Mouse (Mus musculus) embryonic facial prominence, embryonic 10.5 days (tissue): Measurements from ENCODE around the gene Zfp740. TPM values are rescaled to one million over a fixed set of nuclear protein-coding genes. Genes with fewer than 3 reads are reported as not detected.
"Not testable (repeated sequence)": the region's sequence is repeated elsewhere in the genome, so short reads cannot be mapped to it uniquely, and the experiment has no call there.

Source experiments
- DNase-seq: peaks from one replicate; pipeline ENCODE4 v3.0.0-alpha.2; 2017; ENCODE audit warnings: low spot score
- H3K27ac ChIP-seq: fragments of 300-500 bp; sonication (generic); replicated peaks from 2 replicates; pipeline ENCODE4 v1.5.1; 2016; ENCODE audit warnings: mild to moderate bottlenecking
- H3K27me3 ChIP-seq: fragments of 300-500 bp; sonication (generic); replicated peaks from 2 replicates; pipeline ENCODE4 v1.6.1; 2016; ENCODE audit warnings: low read depth, mild to moderate bottlenecking; ENCODE audit not compliant: poor library complexity, severe bottlenecking
- H3K36me3 ChIP-seq: fragments of 300-500 bp; sonication (generic); replicated peaks from 2 replicates; pipeline ENCODE4 v1.6.1; 2016; ENCODE audit warnings: mild to moderate bottlenecking, moderate library complexity
- H3K4me1 ChIP-seq: fragments of 300-500 bp; sonication (generic); 2 replicates; pipeline ENCODE4 v1.6.1; 2016
- H3K4me3 ChIP-seq: fragments of 300-500 bp; sonication (generic); 2 replicates; pipeline ENCODE4 v1.5.1; 2016; ENCODE audit warnings: mild to moderate bottlenecking, moderate library complexity
- H3K9me3 ChIP-seq: fragments of 300-500 bp; sonication (generic); 2 replicates; pipeline ENCODE4 v1.6.1; 2016; ENCODE audit warnings: mild to moderate bottlenecking
- WGBS: fragments of 180-500 bp; shearing (Covaris S2); methylation state at CpG from one replicate; pipeline ENCODE4 v1.1.7; 2016; 5-methylcytosine and 5-hydroxymethylcytosine counted together
- polyA plus RNA-seq: library from polyadenylated mRNA; unstranded; fragments of >200 nt; fragmentation: Nextera tagmentation; extraction: Ambion mirVana; gene quantifications from 2 replicates; pipeline ENCODE4 v1.2.1, GENCODE M21; 2016

Zfp740 gene
- polyA plus RNA-seq, 1 experiment from 2014 or later = 79.3 TPM

DNA sequence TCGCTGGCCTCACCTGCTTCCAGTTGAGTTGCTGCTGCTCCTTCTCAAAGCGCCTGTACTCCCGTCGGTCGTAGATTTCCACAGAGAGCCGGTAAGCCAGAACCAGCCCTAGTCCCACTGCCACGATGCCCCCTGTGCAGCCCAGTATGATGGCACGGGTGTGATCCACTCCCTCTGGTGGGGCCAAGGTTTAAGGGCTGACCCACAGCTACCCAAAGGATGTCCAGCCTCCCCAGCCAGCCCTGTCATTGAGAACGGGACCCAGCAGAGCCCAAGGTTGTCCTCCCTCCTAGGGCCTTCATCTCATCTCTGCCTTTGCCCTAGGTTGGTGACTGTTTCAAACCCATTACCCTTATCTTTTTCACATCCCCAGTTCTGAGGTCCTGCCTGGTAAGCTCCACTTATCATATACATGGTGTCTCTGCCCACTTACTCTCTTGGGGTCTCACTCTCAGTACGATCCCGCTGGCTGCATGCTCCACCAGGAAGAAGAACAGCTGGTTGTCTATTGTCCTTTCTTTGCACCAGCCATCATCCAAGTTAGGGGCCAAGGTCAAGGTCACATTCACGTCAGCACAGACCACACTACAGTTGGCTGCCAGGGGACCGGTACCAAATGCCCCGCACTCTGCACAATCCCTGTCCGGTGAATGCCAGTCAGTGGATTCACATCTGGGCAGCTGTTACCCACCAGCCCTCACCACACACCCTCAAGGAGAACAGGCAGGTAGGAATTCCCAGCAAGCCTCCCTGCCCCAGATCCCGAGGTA, 13.6 kb downstream of the Zfp740 start:
- DNase-seq = no peak
- Histone ChIP-seq H3K27me3 (no peaks in the 10 kb centered on the region), H3K36me3 (peaks cover 62% of the 10 kb centered on the region), H3K9me3 (no peaks in the 10 kb centered on the region), H3K4me1 (0 out of 2 replicates have a peak, but pooled peaks cover 7% of the 10 kb centered on the region), H3K4me3 (no peak overlapping the region), H3K27ac (no peak overlapping the region)
- 85% methylated on average over 16 of the region's 16 CpGs for WGBS

- H3K27ac ChIP-seq = no peak overlapping the region
- no peaks in the 10 kb centered on the region for H3K9me3 ChIP-seq
- peaks cover 6% of the 10 kb centered on the region for H3K27me3 ChIP-seq
- H3K4me3 ChIP-seq = no peak overlapping the region
- H3K4me1 ChIP-seq = 0 out of 2 replicates have a peak, but pooled peaks cover 7% of the 10 kb centered on the region
- H3K36me3 ChIP-seq = peaks cover 56% of the 10 kb centered on the region
- no peak for DNase-seq
- WGBS = 91% methylated on average over 7 of the region's 7 CpGs
These were observed 14.3 kb downstream of the Zfp740 start for GRCm38 (mm10) chr15:102217325-102217724.

GRCm38 (mm10) chr15:102222386-102222785, 19.3 kb downstream of the Zfp740 start:
- H3K27me3 ChIP-seq = peaks cover 43% of the 10 kb centered on the region
- peaks cover 19% of the 10 kb centered on the region for H3K4me1 ChIP-seq
- H3K4me3 ChIP-seq = no peak overlapping the region
- peaks cover 6% of the 10 kb centered on the region for H3K36me3 ChIP-seq
- no peak for DNase-seq
- WGBS = 67% methylated on average over 10 of the region's 10 CpGs
- H3K27ac ChIP-seq = no peak overlapping the region
- H3K9me3 ChIP-seq = no peaks in the 10 kb centered on the region

GRCm38 (mm10) chr15:102224186-102224991, 21.3 kb downstream of the Zfp740 start:
- no peaks in the 10 kb centered on the region for H3K36me3 ChIP-seq
- peaks cover 19% of the 10 kb centered on the region for H3K4me1 ChIP-seq
- WGBS = 3% methylated on average over 43 of the region's 43 CpGs
- H3K27me3 ChIP-seq = peaks cover 43% of the 10 kb centered on the region
- peak overlapping the region; percentile 71 for H3K27ac ChIP-seq
- DNase-seq = peak; percentile 89
- H3K9me3 ChIP-seq = no peaks in the 10 kb centered on the region
- peak overlapping the region; percentile 59 for H3K4me3 ChIP-seq

DNA sequence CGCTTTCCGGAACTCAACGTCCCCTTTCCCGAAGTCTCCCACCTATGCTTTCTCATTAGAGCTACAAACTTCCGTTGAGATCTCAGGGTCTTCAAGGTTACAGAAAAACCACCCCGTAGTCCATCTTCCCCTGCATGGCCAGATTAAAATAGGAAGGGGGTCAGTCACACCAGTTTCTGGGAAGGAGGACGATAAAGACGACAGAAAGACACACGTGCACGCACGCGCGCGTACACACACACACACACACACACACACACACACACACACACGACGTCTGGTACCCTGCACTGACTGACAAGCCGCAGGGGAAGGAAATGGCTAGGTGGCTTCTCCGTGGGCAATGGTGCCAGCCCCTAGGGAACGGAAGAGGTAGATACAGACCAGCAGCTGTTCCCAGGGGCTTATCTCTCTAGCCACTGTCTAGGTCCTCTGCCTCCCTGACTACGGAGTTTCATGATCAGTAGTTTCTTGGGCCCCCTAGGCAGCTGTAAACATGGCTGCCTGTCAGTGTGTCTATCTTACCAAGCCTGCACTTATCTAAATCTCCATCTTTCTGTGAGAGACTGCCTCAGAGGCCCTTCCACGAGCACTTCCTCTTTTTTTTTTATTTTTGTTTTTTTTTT, 22.1 kb downstream of the Zfp740 start:
- Histone ChIP-seq H3K27me3 (peaks cover 43% of the 10 kb centered on the region), H3K27ac (peak overlapping the region; percentile 71), H3K4me3 (peak overlapping the region; percentile 59), H3K9me3 (no peaks in the 10 kb centered on the region), H3K36me3 (no peaks in the 10 kb centered on the region), H3K4me1 (peaks cover 19% of the 10 kb centered on the region)
- WGBS = 19% methylated on average over 21 of the region's 21 CpGs
- DNase-seq = no peak

GRCm38 (mm10) chr15:102225619-102226018, 22.6 kb downstream of the Zfp740 start:
- DNase-seq = not testable (repeated sequence)
- WGBS = 77% methylated on average over 6 of the region's 6 CpGs

GRCm38 (mm10) chr15:102230408-102231321, 27.6 kb downstream of the Zfp740 start:
- Histone ChIP-seq H3K27me3 (peaks cover 7% of the 10 kb centered on the region; the same call in 1 of the 2 replicates), H3K4me1 (peaks cover 40% of the 10 kb centered on the region), H3K4me3 (no peak overlapping the region), H3K9me3 (no peaks in the 10 kb centered on the region), H3K36me3 (peaks cover 23% of the 10 kb centered on the region), H3K27ac (no peak overlapping the region)
- WGBS = 76% methylated on average over 17 of the region's 17 CpGs
- no peak for DNase-seq

More at GRCm38 (mm10) chr15:102225619-102226018, 22.6 kb downstream of the Zfp740 start:
- H3K27ac ChIP-seq, H3K9me3 ChIP-seq, H3K4me3 ChIP-seq, H3K36me3 ChIP-seq: not testable (repeated sequence)
- Histone ChIP-seq H3K4me1 (peaks cover 20% of the 10 kb centered on the region), H3K27me3 (peaks cover 43% of the 10 kb centered on the region)

DNA sequence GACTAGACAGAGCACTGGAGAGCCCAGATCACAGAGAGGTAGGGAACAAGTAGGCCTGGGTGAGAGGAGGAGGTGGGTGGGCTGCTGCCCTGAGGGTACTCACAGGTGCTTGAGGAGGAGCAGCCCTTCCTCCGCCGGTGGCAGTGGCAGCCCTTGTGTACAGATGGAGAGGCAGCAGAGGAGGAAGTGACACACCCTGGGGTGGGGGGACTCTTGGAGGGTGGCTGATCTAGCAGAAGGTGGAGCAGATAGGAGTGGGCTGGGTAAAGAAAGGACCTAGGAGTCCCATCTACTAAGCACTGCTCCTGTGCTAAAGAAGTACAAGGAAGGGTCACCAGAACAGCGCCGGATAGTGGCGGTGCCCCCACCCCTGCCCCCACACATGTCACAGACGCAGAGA, 28.7 kb downstream of the Zfp740 start, which contains the start of gene Itgb7:
Itgb7 (minus strand) TSS at position 197 of the 400 bp plus-strand sequence.
- 45% methylated on average over 6 of the region's 6 CpGs for WGBS
- no peak within 1 kb of the TSS for H3K4me3 ChIP-seq
- H3K27ac ChIP-seq = no peak within 1 kb of the TSS
- H3K36me3 ChIP-seq = peaks cover 33% of the 10 kb centered on the region
- H3K9me3 ChIP-seq = no peaks in the 10 kb centered on the region
- no peak for DNase-seq
- no peaks in the 10 kb centered on the region for H3K27me3 ChIP-seq
- peaks cover 47% of the 10 kb centered on the region for H3K4me1 ChIP-seq

DNA sequence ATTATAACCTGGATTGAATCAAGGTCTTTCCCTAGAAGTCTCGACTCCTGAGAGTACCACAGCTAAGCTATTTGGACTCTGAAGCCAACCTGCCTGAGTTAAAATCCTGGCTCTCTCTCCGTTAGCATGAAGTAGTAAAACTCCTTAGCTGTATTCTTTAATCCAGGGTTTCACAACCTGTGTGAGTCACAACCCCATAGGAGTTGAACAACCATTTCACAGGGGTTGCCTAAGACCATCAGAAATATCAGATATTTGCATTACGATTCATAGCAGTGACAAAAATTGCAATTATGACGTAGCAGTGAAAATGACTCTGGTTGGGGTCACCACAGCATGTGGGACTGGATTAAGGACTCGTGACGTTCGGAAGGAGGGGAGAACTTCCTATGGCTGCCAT, 29.7 kb downstream of the Zfp740 start:
- no peaks in the 10 kb centered on the region for H3K27me3 ChIP-seq
- peaks cover 47% of the 10 kb centered on the region for H3K4me1 ChIP-seq
- no peak overlapping the region for H3K4me3 ChIP-seq
- H3K27ac ChIP-seq = no peak overlapping the region
- DNase-seq = no peak
- peaks cover 43% of the 10 kb centered on the region for H3K36me3 ChIP-seq
- H3K9me3 ChIP-seq = no peaks in the 10 kb centered on the region
- WGBS = 85% methylated on average over 7 of the region's 7 CpGs

GRCm38 (mm10) chr15:102233896-102234295, 30.8 kb downstream of the Zfp740 start:
- no peaks in the 10 kb centered on the region for H3K9me3 ChIP-seq
- DNase-seq = no peak
- H3K4me1 ChIP-seq = peaks cover 47% of the 10 kb centered on the region
- peaks cover 54% of the 10 kb centered on the region for H3K36me3 ChIP-seq
- 19% methylated on average over 2 of the region's 2 CpGs for WGBS
- H3K4me3 ChIP-seq = 0 out of 2 replicates have a peak overlapping the region, but pooled peaks have one; percentile 14
- peak overlapping the region; percentile 44 for H3K27ac ChIP-seq
- no peaks in the 10 kb centered on the region for H3K27me3 ChIP-seq

- peak overlapping the region; percentile 49 for H3K27ac ChIP-seq
- 38% methylated on average over 21 of the region's 21 CpGs for WGBS
- H3K27me3 ChIP-seq = no peaks in the 10 kb centered on the region
- H3K4me1 ChIP-seq = peaks cover 55% of the 10 kb centered on the region
- peak overlapping the region; percentile 31 for H3K4me3 ChIP-seq
- peaks cover 68% of the 10 kb centered on the region for H3K36me3 ChIP-seq
- no peaks in the 10 kb centered on the region for H3K9me3 ChIP-seq
- peak; percentile 61 for DNase-seq
These were observed 32.5 kb downstream of the Zfp740 start for GRCm38 (mm10) chr15:102235371-102236027.
